Mouse (Mus musculus): Measurements from ENCODE around the gene Gm16253.

GRCm38 (mm10) chr3:96564633-96565032, 12.2 kb upstream of the Gm16253 start:
- no peak for TF ChIP-seq CTCF (IDR thresholded peaks at IDR 0.05; ENCODE audit: extremely low read depth, insufficient read length, insufficient replicate concordance, low read depth, low read length)
- no peak for TF ChIP-seq POLR2A (IDR thresholded peaks at IDR 0.05; ENCODE audit: low read depth, low read length)
